Mouse (Mus musculus) thymus, adult 2 months (tissue): ENCODE measurements around the gene Ldb3.

ENCODE experiments used
- CTCF ChIP-seq: fragments of 200-500 bp; IDR thresholded peaks from 2 replicates; pipeline ENCODE4 v1.5.1; 2012; ENCODE audit warnings: mild to moderate bottlenecking, control low read depth, low read length, moderate library complexity, borderline replicate concordance; ENCODE audit not compliant: control insufficient read depth, poor library complexity, insufficient read depth; ENCODE audit errors: extremely low read depth
- POLR2A ChIP-seq: fragments of 200-500 bp; IDR thresholded peaks from 2 replicates; pipeline ENCODE4 v1.6.1; 2012; ENCODE audit warnings: mild to moderate bottlenecking, low read length, control low read depth, moderate library complexity; ENCODE audit not compliant: control insufficient read depth, poor library complexity, insufficient read depth; ENCODE audit errors: extremely low read depth

DNA sequence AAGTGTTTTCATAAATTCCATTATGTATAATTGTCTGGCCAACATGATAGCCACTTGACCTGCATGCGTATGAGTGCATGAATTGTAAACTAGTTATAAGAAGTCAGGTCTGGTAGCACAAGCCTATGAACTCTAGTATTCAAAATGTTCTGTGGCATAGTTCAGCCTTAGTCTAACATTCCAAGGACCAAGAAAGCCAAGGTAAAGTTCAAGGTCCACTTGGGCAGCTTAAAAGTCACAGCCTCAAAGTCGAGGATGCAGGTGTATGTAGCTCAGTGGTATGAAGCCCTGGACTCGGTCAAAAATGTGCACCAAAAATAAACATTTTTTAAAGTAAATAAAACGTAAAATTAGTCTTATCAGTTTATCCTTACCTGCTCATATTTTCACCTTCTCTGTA lies 75.9 kb downstream of the Ldb3 start:
- TF ChIP-seq CTCF: no peak
- no peak for TF ChIP-seq POLR2A
